Mouse (Mus musculus) brain, embryonic 18.5 days (tissue): ENCODE measurements around the gene Alg5.
A peak's percentile ranks its signal among the peaks of the same experiment; 100 is the strongest.
"Not testable (repeated sequence)": the region's sequence is repeated elsewhere in the genome, so short reads cannot be mapped to it uniquely, and the experiment has no call there.

Experiments
- DNase-seq: peaks from one replicate; pipeline ENCODE4 v3.0.0-alpha.2; 2012; ENCODE audit warnings: low read depth, low spot score

The Alg5 gene

DNA sequence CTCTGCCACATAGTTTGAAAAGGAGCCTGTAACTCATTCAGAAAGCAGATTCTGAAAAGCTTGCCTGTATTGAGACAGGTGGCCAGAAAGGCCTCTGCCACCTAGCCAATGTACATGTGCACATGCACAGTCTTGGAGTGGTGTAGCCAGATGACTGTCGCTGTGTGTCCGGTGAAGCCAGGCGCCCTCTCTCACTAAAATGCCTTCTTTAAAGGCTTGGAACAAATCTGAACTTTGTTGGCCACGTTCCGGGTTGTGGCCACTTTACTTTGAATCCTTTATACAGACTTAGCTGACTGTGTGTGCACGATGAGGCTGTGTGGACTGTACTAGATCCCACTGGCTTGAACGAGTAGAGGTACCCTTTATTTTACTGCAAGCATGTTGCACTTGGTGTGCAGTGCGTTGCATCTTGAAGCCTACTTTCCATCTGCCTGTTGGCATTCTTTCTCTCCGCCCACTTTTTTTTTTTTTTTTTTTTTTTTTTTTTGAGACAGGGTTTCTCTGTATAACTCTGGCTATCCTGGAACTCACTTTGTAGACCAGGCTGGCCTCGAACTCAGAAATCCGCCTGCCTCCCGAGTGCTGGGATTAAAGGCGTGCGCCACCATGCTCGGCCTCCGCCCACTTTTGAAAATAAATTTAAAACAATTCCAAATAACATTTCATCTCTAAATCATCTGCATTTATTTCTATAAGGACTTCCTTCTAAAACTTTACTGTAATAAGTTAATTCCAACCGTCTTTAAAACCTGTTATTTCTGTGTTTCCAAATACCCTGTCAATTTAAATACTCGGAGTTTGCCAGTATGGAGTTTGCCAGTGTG lies 975 bp downstream of the Alg5 start:
- no peak for DNase-seq

- DNase-seq = no peak
These were observed 2.0 kb downstream of the Alg5 start for GRCm38 (mm10) chr3:54737317-54737716.

- no peak for DNase-seq
These were observed 6.6 kb downstream of the Alg5 start for GRCm38 (mm10) chr3:54741965-54742364.

GRCm38 (mm10) chr3:54745799-54746198 lies 10.5 kb downstream of the Alg5 start:
- no peak for DNase-seq

GRCm38 (mm10) chr3:54753411-54753810 lies 18.1 kb downstream of the Alg5 start:
- no peak for DNase-seq

GRCm38 (mm10) chr3:54755145-54756041 lies 20.1 kb downstream of the Alg5 start, which contains the start of gene Smad9:
Gene Smad9, plus strand, starts transcription at chr3:54755582.
- DNase-seq = no peak

- DNase-seq = no peak
These were observed 20.7 kb downstream of the Alg5 start for GRCm38 (mm10) chr3:54756058-54756457.

- no peak for DNase-seq
These were observed 22.1 kb downstream of the Alg5 start for GRCm38 (mm10) chr3:54757446-54757845.

DNA sequence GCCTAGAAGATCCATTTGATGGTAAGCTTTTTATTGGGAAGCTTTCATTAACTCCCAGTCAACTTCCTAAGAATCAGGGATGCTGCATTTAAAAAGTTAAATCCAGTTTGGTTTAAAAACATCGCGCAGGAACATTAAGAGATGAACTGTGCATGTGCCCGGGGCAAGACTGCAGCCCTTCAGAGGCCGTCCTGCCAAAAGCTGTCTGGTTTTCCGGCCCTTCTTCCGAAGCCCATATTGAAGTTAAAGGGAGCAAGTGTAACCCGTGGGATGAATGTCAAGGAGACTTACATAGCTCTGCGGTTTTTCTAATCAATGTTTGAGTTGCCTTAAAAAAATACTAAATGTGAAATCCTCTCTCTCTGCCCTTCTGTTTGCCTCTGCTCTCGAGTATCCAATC lies 23.9 kb downstream of the Alg5 start:
- no peak for DNase-seq

DNA sequence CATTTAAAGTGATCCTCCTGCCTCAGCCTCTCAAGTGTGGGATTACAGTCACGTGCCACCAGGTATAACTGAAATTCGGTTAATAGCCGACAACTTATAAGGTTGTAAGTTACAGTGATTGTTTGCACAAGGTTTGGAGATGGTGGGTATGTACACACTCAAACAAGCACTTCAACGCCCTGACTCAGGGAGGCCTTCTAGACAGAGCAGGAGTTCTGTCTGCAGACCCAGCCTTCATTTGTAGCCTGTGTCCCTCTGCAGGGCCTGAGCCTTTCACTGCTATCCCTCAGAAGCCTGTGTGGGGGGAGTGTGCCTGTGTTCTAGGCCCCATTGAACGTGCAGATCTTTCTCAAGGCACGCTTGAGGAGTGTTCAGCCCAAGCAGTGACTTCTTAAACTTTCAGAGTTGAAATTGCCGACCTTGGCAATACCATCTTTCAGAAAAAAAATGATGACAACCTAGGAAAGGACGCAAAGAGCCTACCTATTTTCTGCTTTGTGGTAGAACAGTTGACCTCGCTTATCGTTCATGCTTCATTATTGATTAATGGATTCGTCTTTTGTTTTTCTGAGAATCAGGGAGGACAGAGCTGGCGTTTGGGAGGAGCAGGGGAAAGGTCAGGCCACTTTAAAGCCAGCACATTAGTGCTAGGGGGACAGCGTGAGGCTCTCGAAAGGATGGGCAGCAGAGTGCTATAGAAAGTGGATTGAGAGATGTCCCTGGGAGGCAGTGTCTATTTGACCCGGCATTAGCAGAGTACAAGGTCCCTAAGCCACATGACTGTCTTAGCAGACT lies 25.2 kb downstream of the Alg5 start:
- no peak for DNase-seq

DNA sequence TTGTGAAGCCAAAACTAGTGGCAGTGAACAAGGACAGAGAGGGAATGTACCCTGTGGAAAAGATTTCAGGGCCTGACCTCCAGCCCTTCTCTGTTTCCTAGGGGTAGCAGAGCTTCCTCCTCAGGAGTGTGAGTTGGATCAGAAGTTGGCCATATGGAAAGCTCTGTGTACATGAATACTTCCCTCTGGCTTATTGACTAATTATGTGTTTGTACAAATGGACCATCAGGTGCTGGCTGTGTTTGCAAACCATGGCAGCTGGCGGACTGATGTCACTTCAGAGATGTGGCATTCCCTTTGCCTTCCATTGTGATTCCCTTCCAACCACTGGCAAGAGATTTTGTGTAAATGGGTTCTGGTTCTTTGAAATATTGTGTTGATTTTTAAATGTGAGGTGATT lies 25.9 kb downstream of the Alg5 start:
- DNase-seq = no peak

DNA sequence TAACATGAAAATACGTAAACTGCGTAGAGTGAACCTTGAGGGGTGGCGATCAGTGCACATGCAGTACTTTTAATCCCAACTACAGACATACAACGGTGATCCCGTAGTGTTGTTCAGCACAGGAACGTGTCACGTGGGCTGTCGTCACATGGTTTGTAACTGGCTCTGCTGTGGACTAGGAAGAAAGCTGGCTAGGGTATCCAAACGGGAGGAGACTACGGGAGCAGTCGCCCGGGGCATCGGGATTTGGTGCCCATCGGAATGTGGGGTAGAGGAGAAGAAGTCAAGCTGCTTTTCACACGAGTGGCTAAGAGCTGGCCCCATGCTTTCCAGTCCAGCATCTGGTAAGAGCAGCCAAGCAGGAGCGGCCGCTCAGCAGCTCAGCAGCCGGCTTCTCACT lies 29.1 kb downstream of the Alg5 start:
- DNase-seq = peak; percentile 10

DNA sequence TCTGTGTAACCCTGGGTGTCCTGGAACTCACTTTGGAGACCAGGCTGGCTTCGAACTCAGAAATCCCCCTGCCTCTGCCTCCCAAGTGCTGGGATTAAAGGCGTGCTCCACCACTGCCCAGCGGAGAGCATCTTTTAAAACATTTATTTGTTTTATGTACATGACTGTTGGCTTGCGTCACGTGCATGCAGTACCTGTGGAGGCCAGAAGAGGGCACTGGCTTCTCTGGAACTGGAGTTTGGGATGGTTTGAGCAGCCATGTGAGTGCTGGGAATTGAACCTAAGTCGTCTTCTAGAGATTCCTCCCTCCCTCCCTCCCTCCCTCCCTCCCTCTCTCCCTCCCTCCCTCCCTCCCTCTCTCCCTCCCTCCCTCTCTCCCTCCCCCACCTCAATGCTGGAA lies 30.2 kb downstream of the Alg5 start:
- not testable (repeated sequence) for DNase-seq

DNA sequence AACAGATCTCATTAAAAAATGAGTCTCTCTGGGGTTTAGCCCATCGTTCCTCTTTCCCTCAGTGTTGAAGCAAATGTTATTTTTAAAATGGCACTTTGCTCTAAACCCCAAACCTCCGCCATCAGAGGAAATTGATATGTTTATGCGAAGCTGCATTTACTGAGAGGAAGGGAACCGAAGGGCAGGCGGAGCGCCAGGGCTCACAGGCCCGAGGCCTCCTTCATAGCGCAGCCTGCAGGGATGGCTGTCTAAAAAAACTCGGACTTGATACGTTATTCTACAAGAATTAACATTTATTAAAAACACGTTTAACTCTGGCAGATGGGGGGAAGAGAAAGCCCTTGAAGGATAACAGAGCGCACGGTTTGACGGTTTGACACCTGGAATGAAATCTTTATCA lies 30.7 kb downstream of the Alg5 start:
- DNase-seq = no peak

- DNase-seq = no peak
These were observed 31.5 kb downstream of the Alg5 start for GRCm38 (mm10) chr3:54766811-54767210.

DNA sequence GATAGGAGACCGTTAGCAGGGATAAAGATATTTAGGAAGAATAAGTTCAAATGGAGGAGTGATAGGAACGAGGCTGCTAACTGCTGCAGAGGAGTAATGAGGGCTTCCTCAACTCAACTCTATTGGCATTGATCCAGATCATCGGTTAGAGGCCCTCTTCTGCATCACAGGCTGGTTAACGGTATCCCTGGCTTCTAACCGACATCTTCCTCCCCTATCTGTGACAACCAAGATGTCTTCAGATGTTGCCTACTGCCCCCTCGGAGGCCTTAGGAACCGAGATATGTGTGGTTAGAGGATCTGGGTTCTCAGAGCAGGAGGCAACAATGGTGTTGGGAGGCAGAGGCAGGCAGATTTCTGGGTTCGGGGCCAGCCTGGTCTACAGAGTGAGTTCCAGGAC lies 33.3 kb downstream of the Alg5 start:
- no peak for DNase-seq

DNA sequence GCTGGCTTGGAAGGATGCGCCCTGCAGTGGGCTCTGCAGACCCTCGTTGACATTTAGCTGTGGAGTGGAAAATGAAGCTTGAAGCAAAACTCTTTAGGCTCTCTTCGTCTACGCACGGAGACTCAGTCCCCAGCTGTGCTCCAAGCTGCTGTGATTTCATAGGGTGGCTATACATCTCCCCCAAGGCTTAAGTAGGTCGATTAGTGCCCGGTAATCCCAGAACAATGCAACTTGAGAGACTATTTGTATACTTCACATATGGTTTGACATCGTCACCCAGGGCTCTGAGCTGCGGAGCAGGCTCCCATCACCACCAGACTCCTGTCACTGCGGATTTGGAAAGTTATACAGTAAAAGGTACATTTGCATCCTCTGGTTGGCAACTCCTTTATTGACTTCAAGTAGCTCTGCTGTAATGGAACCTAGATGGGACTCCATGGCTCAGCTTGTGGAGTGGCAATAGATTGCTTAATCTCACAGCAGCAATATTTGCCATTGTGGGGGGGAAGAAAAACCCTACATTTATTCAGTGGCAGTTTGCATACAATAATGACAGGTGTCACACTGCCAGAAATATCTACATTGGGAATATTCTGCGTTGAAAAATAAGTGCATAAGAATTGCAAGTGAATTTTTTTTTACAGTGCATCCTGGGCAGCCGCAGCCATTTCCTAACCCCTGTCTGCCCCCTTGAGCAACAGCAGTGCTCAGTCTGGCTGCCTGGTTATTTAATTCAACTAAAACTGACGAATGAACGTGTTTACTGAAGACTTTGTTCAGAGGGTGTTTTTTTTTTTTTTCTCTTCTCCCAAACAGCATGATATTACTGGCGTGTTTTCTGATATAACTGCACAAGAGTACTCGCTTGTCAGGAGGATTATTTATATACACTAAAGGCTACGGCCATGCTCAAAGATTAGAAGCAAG lies 34.3 kb downstream of the Alg5 start:
- no peak for DNase-seq

GRCm38 (mm10) chr3:54773613-54774012 lies 38.3 kb downstream of the Alg5 start:
- no peak for DNase-seq

DNA sequence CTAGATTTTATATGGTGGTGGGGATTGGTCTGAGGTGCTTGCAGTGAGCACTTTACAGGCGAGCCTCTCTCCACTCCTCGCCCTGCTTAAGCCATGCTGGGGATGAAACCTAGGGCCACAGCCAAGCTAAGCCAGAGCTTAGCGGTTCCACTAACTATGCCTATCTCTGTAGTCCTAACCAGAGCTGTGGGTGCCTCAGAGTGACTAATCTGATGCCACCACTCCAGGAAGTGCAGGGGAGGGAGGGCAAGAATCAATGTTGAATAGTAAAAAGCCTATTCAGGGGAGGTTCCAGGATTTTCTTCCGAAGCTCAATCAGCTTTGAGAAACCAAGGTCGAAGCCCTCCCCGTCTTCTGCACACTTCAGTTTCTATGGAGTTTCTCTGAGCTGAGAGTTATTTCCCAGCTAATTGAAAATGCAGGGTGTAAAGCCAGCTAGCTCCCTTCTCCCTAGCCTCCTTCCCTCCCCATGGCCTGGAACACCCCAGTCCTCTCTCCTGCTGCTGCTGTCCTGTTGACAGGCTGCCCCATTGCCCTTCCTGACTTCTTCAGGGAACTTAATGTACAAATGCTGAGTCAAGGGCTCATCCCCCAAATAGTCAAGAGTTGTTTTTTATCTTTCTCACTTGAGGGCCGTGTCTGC lies 40.8 kb downstream of the Alg5 start:
- DNase-seq = no peak

GRCm38 (mm10) chr3:54790601-54791000 lies 55.3 kb downstream of the Alg5 start:
- DNase-seq = no peak
